Mouse (Mus musculus) brain, embryonic 18.5 days (tissue): ENCODE measurements around the gene Map3k11.

Source experiments
- DNase-seq: peaks from one replicate; pipeline ENCODE4 v3.0.0-alpha.2; 2012; ENCODE audit warnings: low read depth, low spot score

Gene Map3k11

DNA sequence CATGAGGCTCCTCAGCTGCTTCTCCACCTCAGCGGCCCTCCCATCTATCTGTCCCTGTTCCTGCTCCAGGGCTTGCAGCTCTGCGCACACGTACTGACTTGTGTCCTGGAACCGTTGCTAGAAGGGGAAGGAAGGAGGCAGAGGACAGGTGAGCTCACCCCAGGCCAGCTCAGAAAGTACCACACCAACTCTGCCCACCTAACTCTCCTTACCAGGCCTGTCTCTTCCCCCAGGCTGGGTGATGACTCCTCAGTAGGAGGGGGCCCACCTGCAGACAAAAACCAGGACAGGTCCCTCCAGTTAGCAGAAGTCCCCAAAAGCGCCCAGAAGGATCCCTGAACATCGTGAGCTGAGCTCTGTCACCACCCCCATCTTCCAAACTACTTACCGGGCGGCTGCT is 22.0 kb downstream of the Map3k11 start:
- no peak for DNase-seq

DNA sequence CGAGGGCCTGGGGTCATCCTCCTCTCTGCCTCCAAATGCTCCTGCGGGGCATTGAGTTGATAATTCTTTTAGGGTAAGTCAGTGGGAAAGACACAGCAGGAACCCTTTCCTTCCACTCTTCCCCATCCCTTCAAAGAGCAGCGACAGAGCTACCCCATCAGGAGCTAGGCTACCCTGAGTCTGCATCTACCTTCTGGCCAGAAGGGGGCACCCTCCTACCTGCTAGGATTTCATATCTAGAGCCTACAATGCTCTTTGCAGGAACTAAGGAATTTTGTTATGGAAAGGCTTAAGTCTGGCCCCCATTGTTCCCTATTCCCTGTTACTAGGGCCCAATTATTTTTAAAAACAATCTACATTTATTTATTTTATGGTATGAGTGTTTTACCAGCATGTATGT is 22.7 kb downstream of the Map3k11 start:
- DNase-seq = no peak

GRCm38 (mm10) chr19:5711907-5712460 is 23.4 kb downstream of the Map3k11 start:
- no peak for DNase-seq

DNA sequence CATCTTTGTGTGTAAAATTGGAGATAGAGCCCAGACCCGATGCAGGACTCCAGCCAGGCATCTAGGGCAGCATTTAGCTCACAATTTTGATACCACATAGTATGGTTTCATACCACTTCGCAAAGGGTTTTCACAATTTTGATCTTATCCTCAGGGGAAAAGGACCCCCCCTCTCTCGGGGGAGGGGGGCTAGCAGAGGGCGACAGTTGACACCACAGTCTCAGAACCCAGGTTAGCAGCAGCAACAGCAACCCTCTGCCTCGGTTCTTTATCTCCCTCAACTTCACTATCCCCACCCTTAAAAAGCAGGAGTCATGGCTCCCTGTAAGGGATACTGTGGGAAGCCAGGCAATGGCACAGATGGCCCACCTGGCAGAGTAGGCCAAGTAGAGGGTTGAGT is 24.7 kb downstream of the Map3k11 start:
- no peak for DNase-seq

DNA sequence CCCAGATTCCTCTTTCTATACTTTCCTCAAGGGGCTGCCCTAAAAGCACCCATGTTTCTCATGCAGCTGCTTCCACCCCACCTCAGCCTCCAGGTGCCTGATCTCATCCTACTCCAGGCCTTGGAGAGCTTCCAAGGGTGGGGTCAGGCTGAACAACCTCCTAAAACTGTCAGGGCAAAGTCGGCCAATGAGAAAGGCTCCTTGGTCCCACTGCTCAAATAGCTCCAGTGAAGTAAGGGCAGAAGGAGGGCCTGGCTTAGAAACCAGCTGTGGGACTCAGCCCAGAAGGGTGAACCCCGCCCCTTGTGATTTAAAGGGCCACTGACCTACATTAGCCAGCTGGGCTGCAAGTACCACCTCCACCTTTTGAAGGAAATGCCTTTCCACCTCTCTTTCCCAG is 25.2 kb downstream of the Map3k11 start:
- no peak for DNase-seq

GRCm38 (mm10) chr19:5715793-5716688 is 27.5 kb downstream of the Map3k11 start:
- no peak for DNase-seq

DNA sequence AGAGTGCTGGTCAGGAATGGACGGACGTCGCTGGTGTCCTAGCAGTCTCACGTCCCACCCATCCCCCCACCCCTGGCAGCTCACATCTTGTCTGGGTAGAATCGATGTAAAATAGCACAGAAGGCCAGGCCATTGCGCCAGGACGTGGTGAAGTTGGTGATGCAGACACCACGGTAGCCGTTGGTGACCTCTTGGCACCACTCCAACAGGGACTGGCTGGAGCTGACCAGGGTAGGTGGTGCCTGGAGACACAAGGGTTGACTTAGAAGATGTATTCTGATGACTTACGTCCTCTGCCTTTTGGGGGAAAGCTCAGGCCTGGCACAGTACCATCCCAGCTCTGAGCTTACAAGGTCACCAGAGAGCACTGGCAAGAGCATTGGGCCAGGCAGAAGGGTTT is 28.4 kb downstream of the Map3k11 start:
- DNase-seq = no peak

- no peak for DNase-seq
These were observed 32.7 kb downstream of the Map3k11 start for GRCm38 (mm10) chr19:5721233-5721632.

- DNase-seq = no peak
These were observed 34.4 kb downstream of the Map3k11 start for GRCm38 (mm10) chr19:5722848-5723425.

GRCm38 (mm10) chr19:5723934-5724548 is 35.5 kb downstream of the Map3k11 start:
- no peak for DNase-seq

DNA sequence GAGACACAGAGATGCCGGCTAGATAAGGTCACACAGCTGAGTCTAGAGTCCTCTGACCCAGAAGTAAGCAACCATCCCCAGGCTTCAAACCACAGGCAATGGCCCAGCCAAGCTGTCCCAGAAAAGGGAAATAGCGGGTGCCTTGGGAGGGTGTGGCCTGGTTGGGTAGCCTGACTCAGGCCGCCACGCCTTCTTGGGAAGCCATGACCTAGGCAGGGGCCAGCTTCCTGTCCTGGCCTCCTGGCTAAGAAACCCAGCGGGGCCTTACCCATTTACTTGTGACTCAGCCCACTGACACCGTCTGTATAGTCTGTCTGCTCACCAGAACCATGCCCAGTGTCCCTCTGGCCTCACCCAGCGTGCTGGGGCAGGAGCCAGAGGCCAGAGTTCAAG is 36.0 kb downstream of the Map3k11 start:
- no peak for DNase-seq

- no peak for DNase-seq
These were observed 36.6 kb downstream of the Map3k11 start for GRCm38 (mm10) chr19:5725029-5725707.

GRCm38 (mm10) chr19:5725767-5726515 is 37.4 kb downstream of the Map3k11 start, which contains the start of gene Ehbp1l1:
Ehbp1l1 (minus strand) TSS chr19:5726317.
- no peak for DNase-seq

DNA sequence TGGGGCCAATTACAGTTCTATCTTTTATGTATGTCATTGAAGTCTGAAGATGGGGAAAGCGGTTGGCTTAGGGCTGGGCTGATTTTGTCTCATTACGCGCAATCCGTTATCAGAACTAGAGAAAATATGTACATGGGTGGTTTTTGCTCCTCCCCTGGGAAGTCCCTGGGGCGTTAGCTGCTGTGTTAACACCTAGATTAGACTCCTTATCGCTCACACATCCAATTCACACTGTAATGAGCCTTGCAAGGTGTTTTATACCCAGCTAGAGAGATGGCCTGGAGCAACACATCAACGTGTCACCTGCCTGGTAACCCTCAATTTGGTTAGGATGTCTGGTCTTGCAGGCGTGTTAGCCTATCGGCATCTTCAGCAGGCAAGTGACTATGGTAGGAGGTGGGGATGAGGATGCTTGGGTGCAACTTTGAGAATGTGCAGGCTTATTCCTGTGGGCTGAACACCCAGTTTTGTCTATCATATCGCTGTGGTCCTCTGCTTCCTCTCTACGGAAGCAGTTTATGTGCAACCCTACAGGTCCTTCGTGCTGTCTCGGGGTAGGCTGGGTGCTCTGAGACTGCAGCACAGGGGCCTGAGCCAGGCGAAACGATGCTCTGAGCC is 38.5 kb downstream of the Map3k11 start:
- no peak for DNase-seq

DNA sequence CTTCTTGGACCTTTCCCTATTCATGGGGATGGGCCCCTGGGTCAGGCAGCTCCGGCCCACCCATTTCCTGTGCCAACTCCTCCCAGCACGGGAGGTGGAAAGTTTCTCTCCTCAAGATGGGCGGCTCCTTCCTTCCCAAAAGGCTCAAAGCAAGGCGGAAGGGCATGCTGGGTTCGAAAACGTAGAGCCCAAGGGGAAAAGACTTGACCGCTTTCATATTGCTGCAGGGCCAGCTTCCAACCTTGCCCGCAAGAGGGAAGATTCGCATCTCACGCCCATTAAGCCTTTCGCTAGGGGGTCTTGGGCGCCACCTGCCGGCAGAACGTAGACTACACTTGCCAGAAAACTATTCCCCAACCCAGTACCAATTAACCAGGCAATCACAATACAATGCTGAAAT is 39.2 kb downstream of the Map3k11 start:
- no peak for DNase-seq

GRCm38 (mm10) chr19:5728631-5729443 is 40.3 kb downstream of the Map3k11 start:
- no peak for DNase-seq

DNA sequence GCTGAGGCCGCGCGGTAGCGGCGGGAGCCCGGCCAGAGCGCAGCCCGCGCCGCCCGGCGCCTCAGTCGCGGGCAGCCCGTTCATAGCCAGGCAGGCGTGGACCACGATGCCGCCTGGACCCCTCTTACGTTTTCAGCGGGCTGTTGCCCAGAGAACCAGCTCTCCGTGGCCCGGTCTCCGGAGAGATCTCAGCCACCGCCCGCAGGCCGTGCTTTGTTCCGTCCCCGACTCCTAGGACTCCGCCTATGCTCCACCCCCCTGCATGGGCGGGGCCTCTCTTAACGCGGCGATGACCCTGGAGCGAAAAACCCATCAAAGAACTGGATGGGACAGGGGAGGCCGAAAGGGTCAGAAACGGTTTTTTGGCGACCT is 40.9 kb downstream of the Map3k11 start, which contains the start of gene Fam89b:
TSS of gene Fam89b (minus strand) at position 210 of the 372 bp plus-strand sequence.
- peak; percentile 66 for DNase-seq

DNA sequence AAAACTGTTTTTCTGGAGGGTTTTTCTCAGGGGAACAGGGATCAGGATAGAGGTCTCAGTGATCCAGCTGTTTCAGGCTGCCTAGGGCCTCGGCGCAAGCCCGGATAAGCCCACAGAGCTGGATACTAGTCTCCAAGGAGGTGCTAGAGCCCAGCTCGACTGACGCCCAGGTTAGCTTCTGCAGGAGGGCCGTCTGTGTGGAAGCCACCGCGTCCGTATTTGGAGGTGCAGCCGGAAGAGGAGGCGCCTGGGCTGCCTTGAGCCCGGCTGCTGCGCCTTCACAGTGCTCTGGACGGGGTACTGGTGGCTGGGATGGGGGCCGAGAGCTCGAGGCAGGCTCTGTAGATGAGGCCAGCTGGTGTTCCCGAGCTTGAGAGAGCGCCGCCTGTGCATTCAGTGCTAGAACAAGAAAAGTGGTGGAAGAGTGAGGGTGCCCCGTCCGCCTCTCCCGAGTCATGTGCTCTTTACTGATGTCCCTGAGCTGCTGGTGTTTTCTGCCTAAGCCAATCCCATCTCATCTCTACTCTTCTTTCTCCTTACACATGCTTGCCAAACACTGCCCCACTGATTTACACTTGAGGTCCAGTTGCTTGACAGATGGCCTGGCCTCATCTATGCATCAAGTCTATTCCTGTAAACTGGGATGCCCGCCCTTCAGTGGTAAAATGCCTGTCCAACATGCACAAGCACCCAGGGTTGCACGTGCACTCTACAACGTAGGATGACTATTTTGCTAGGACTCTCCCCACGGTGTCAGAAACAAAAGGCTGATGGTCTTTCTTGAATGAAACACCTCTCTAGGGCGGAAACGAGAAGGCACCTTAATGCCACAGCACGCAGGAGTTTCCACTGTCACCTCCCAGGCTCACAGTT is 42.0 kb downstream of the Map3k11 start:
- no peak for DNase-seq
